ENCODE assay signal across 7 mouse cellular contexts in genomic region chr4:154506774-154507435, GRCm38 (mm10).
DNase-seq lines count a peak whose midpoint lies in the region; ATAC-seq lines count a peak whose summit lies in the region.

No protein-coding gene starts in this region.

- H3K36me3 ChIP-seq in forebrain, embryonic 10.5 days (replicated peaks): 0 out of 2 replicates have a peak, but pooled peaks cover 3% of the 10 kb centered on the region
- no peaks in the 10 kb centered on the region for H3K36me3 ChIP-seq in neural tube, embryonic 15.5 days

- ATAC-seq in neural tube, embryonic 15.5 days (ENCODE audit: low FRiP score): no peak

- peak overlapping the region; percentile 35 for H3K27ac ChIP-seq in brown adipose tissue, adult 24 weeks (replicated peaks; ENCODE audit: low read depth, low read length)
- peak overlapping the region; percentile 83 for H3K27ac ChIP-seq in forebrain, embryonic 10.5 days
- H3K27ac ChIP-seq in neural tube, embryonic 15.5 days (replicated peaks): no peak overlapping the region

- peak overlapping the region; percentile 43 for H3K4me2 ChIP-seq in neural tube, embryonic 15.5 days

- peaks cover 95% of the 10 kb centered on the region for H3K27me3 ChIP-seq in forebrain, embryonic 10.5 days (ENCODE audit: poor library complexity, severe bottlenecking)
- peaks cover 74% of the 10 kb centered on the region for H3K27me3 ChIP-seq in neural tube, embryonic 15.5 days (replicated peaks)

- no peak overlapping the region for H3K9ac ChIP-seq in neural tube, embryonic 15.5 days (replicated peaks)

- WGBS in forebrain, embryonic 10.5 days: 4% methylated on average over 20 of the region's 20 CpGs
- WGBS in neural tube, embryonic 15.5 days: 7% methylated on average over 20 of the region's 20 CpGs

- peak; percentile 82 for DNase-seq in forebrain, embryonic 10.5 days (ENCODE audit: extremely low spot score, low spot score)
- peak; percentile 56 to 67 for DNase-seq in layer of hippocampus, postnatal 10 days (ENCODE audit: low spot score in 2 of 2)
- DNase-seq in urinary bladder, postnatal 10 days (ENCODE audit: low spot score): no peak
- DNase-seq in natural killer cell, adult 2 months (ENCODE audit: low spot score in 2 of 2): no peak
- no peak for DNase-seq in B cell, adult 2 months

- peaks cover 9% of the 10 kb centered on the region for H3K4me1 ChIP-seq in brown adipose tissue, adult 24 weeks (ENCODE audit: control insufficient read depth, insufficient read depth, insufficient read length, low read length)
- H3K4me1 ChIP-seq in forebrain, embryonic 10.5 days: peaks cover 100% of the 10 kb centered on the region
- peaks cover 31% of the 10 kb centered on the region for H3K4me1 ChIP-seq in neural tube, embryonic 15.5 days

- H3K9me3 ChIP-seq in forebrain, embryonic 10.5 days: no peaks in the 10 kb centered on the region
- H3K9me3 ChIP-seq in neural tube, embryonic 15.5 days (replicated peaks): no peaks in the 10 kb centered on the region

- no peak overlapping the region for H3K4me3 ChIP-seq in brown adipose tissue, adult 24 weeks (ENCODE audit: insufficient read depth, low read depth, low read length)
- peak overlapping the region; percentile 30; the same call in 1 of the 2 replicates for H3K4me3 ChIP-seq in forebrain, embryonic 10.5 days
- H3K4me3 ChIP-seq in neural tube, embryonic 15.5 days (replicated peaks): peak overlapping the region; percentile 13

Comparison
In these comparisons a context has a peak if more than half of its experiments do, and no peak if none do; other contexts are left out.
1. DNase-seq: peak in forebrain, embryonic 10.5 days (single experiment) and layer of hippocampus, postnatal 10 days (2 of 2); none in urinary bladder, postnatal 10 days (single experiment), natural killer cell, adult 2 months (0 of 2) and B cell, adult 2 months (0 of 2).